ENCODE assay signal across 11 mouse cellular contexts in the genomic region with DNA sequence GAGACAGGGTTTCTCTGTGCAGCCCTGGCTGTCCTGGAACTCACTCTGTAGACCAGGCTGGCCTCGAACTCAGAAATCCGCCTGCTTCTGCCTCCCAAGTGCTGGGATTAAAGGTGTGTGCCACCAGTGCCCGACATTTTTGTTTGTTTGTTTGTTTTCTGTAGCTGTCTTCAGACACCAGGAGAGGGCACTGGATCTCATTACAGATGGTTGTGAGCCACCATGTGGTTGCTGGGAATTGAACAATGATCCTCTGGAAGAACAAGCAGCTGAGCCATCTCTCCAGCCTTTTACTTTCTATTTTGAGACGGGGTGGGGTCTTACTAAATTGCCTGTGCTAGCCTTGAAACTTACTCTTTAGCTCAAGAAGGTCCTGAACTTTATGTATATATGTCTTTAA. TPM values are rescaled to one million over a fixed set of nuclear protein-coding genes. Genes with fewer than 3 reads are reported as not detected.
A peak's percentile ranks its signal among the peaks of the same experiment; 100 is the strongest.
DNase-seq lines count a peak whose midpoint lies in the region; ATAC-seq and TF ChIP-seq lines count a peak whose summit lies in the region.
"Not testable (repeated sequence)": the region's sequence is repeated elsewhere in the genome, so short reads cannot be mapped to it uniquely, and the experiment has no call there.
"Had no signal": no experiment of that assay in that cellular context is flagged by ENCODE, and none has a peak within 500 bp of the region (broad histone marks: within the 10 kb centered on the region; RNA-seq: fewer than 3 reads in every experiment).

No protein-coding gene starts in this region.

- ATAC-seq in G1E (ENCODE audit: extremely low read depth, insufficient number of reproducible peaks, low FRiP score, poor library complexity, severe bottlenecking); forebrain, embryonic 11.5 days (replicated peaks; ENCODE audit: low FRiP score); heart, embryonic 12.5 days (ENCODE audit: insufficient number of reproducible peaks, low FRiP score); hindbrain, embryonic 13.5 days (ENCODE audit: low FRiP score); limb, embryonic 13.5 days (ENCODE audit: low FRiP score, low read depth); liver, embryonic 15.5 days (ENCODE audit: insufficient read depth): not testable (repeated sequence)

- H3K36me3 ChIP-seq in G1E (replicated peaks), result peaks cover 50% of the 10 kb centered on the region
- H3K36me3 ChIP-seq in forebrain, embryonic 11.5 days (ENCODE audit: control insufficient read depth, insufficient read depth, low read length), result not testable (repeated sequence)
- H3K36me3 ChIP-seq in heart, embryonic 12.5 days, result peaks cover 26% of the 10 kb centered on the region
- H3K36me3 ChIP-seq in hindbrain, embryonic 13.5 days, result peaks cover 22% of the 10 kb centered on the region
- H3K36me3 ChIP-seq in limb, embryonic 13.5 days, result peaks cover 37% of the 10 kb centered on the region
- H3K36me3 ChIP-seq in liver, embryonic 15.5 days (replicated peaks), result peaks cover 22% of the 10 kb centered on the region
- H3K36me3 ChIP-seq in myocyte (ENCODE audit: control insufficient read depth, insufficient read depth), result peaks cover 29% of the 10 kb centered on the region

- H3ac ChIP-seq in myocyte (ENCODE audit: control insufficient read depth, insufficient read length), result not testable (repeated sequence)

- TF ChIP-seq CTCF in G1E (IDR thresholded peaks at IDR 0.05; ENCODE audit: low read depth, low read length), result not testable (repeated sequence)

- H3K4me1 ChIP-seq in G1E (ENCODE audit: insufficient read depth, low read depth, low read length), result peaks cover 47% of the 10 kb centered on the region
- H3K4me1 ChIP-seq in forebrain, embryonic 11.5 days (replicated peaks; ENCODE audit: control insufficient read depth, insufficient read depth, low read length), result not testable (repeated sequence)
- H3K4me1 ChIP-seq in heart, embryonic 12.5 days (replicated peaks), result peaks cover 39% of the 10 kb centered on the region
- H3K4me1 ChIP-seq in hindbrain, embryonic 13.5 days (replicated peaks), result peaks cover 37% of the 10 kb centered on the region
- peaks cover 19% of the 10 kb centered on the region for H3K4me1 ChIP-seq in limb, embryonic 13.5 days
- H3K4me1 ChIP-seq in liver, embryonic 15.5 days (replicated peaks), result peaks cover 53% of the 10 kb centered on the region

- WGBS in forebrain, embryonic 11.5 days, result 95% methylated on average over 4 of the region's 4 CpGs
- 89% methylated on average over 4 of the region's 4 CpGs for WGBS in heart, embryonic 12.5 days
- WGBS in hindbrain, embryonic 13.5 days, result 92% methylated on average over 4 of the region's 4 CpGs
- 91% methylated on average over 4 of the region's 4 CpGs for WGBS in limb, embryonic 13.5 days
- 81% methylated on average over 4 of the region's 4 CpGs for WGBS in liver, embryonic 15.5 days (ENCODE audit: insufficient replicate concordance)

- not testable (repeated sequence) for H3K27me3 ChIP-seq in G1E (ENCODE audit: insufficient read depth, low read length); forebrain, embryonic 11.5 days (ENCODE audit: control insufficient read depth, insufficient read depth, low read length); heart, embryonic 12.5 days (replicated peaks); hindbrain, embryonic 13.5 days; limb, embryonic 13.5 days; liver, embryonic 15.5 days; myocyte (ENCODE audit: control insufficient read depth, insufficient read depth, insufficient read length)

- TF ChIP-seq POLR2A in myocyte (IDR thresholded peaks at IDR 0.05; ENCODE audit: insufficient read length, low read depth), result not testable (repeated sequence)

- peaks cover 70% of the 10 kb centered on the region for H3K79me2 ChIP-seq in myocyte (ENCODE audit: control insufficient read depth, insufficient read depth)

- not testable (repeated sequence) for H3K4me2 ChIP-seq in forebrain, embryonic 11.5 days (ENCODE audit: low read depth, low read length, severe bottlenecking); hindbrain, embryonic 13.5 days
- H3K4me2 ChIP-seq in heart, embryonic 12.5 days, result peak overlapping the region; percentile 87; the same call in 1 of the 2 replicates
- H3K4me2 ChIP-seq in limb, embryonic 13.5 days (replicated peaks), result peak overlapping the region; percentile 77; the same call in 1 of the 2 replicates
- H3K4me2 ChIP-seq in liver, embryonic 15.5 days, result peak overlapping the region; percentile 80; the same call in 1 of the 2 replicates
- H3K4me2 ChIP-seq in myocyte (ENCODE audit: low read depth), result peak overlapping the region; percentile 94

- peak overlapping the region; percentile 40; the same call in 1 of the 2 replicates for H3K4me3 ChIP-seq in G1E (ENCODE audit: low read depth, low read length)
- H3K4me3 ChIP-seq in forebrain, embryonic 11.5 days (ENCODE audit: low read depth, low read length); liver, embryonic 15.5 days (replicated peaks): not testable (repeated sequence)
- 0 out of 2 replicates have a peak overlapping the region, but pooled peaks have one; percentile 4 for H3K4me3 ChIP-seq in heart, embryonic 12.5 days
- H3K4me3 ChIP-seq in hindbrain, embryonic 13.5 days, result 0 out of 2 replicates have a peak overlapping the region, but pooled peaks have one; percentile 74
- H3K4me3 ChIP-seq in limb, embryonic 13.5 days, result 0 out of 2 replicates have a peak overlapping the region, but pooled peaks have one; percentile 92
- H3K4me3 ChIP-seq in myocyte, result peak overlapping the region; percentile 95

- H3K27ac ChIP-seq in forebrain, embryonic 11.5 days (ENCODE audit: low read depth, low read length); heart, embryonic 12.5 days (ENCODE audit: poor library complexity, severe bottlenecking); hindbrain, embryonic 13.5 days; limb, embryonic 13.5 days: not testable (repeated sequence)
- 0 out of 2 replicates have a peak overlapping the region, but pooled peaks have one; percentile 24 for H3K27ac ChIP-seq in liver, embryonic 15.5 days (replicated peaks)

- peak; percentile 29 for DNase-seq in 3T3-L1 (ENCODE audit: low read depth, low spot score)
- DNase-seq in G1E (ENCODE audit: low spot score), result not testable (repeated sequence)
- peak; percentile 2 for DNase-seq in forebrain, embryonic 11.5 days (ENCODE audit: low spot score)

- H3K9me3 ChIP-seq in G1E (replicated peaks); forebrain, embryonic 11.5 days (ENCODE audit: control insufficient read depth, low read length); heart, embryonic 12.5 days (replicated peaks); hindbrain, embryonic 13.5 days; limb, embryonic 13.5 days; liver, embryonic 15.5 days (replicated peaks): not testable (repeated sequence)

- H3K9ac ChIP-seq in forebrain, embryonic 11.5 days (ENCODE audit: low read length); heart, embryonic 12.5 days; hindbrain, embryonic 13.5 days; limb, embryonic 13.5 days; liver, embryonic 15.5 days: not testable (repeated sequence)

RNA-seq across cellular contexts. Expression of gene Cdk7, which starts 2.2 kb away (rescaled TPM):
- 65.8 and 66.2 TPM in 2 replicates for total RNA-seq in G1E (2014; fragmentation: Nextera tagmentation)
- total RNA-seq in G1E (2017), result 106 and 107 TPM in 2 replicates
- 11.3 and 28.8 TPM in 2 replicates for polyA plus RNA-seq in G1E (2012)
- polyA plus RNA-seq in forebrain, embryonic 11.5 days (2014; fragmentation: Nextera tagmentation; extraction: Ambion mirVana), result 72.3 and 75.0 TPM in 2 replicates
- polyA plus RNA-seq in heart, embryonic 12.5 days (2016; fragmentation: Nextera tagmentation; extraction: Ambion mirVana), result 76.6 and 77.0 TPM in 2 replicates
- polyA plus RNA-seq in hindbrain, embryonic 13.5 days (2015; fragmentation: Nextera tagmentation; extraction: Ambion mirVana), result 50.7 and 53.1 TPM in 2 replicates
- polyA plus RNA-seq in limb, embryonic 13.5 days (2015; fragmentation: Nextera tagmentation; extraction: Ambion mirVana), result 109 and 112 TPM in 2 replicates
- 31.9 and 32.1 TPM in 2 replicates for polyA plus RNA-seq in liver, embryonic 15.5 days (2015; fragmentation: Nextera tagmentation; extraction: Ambion mirVana)
- polyA plus RNA-seq in myocyte (2012; fragmentation: generic; extraction: Trizol), result 23.6 TPM

RNA-seq across cellular contexts. Expression of gene Mrps36, which starts 15.9 kb away (rescaled TPM):
- 95.1 and 106 TPM in 2 replicates for total RNA-seq in G1E (2014; fragmentation: Nextera tagmentation)
- total RNA-seq in G1E (2017), result 210 and 276 TPM in 2 replicates
- 238 and 317 TPM in 2 replicates for polyA plus RNA-seq in G1E (2012)
- 125 and 140 TPM in 2 replicates for polyA plus RNA-seq in forebrain, embryonic 11.5 days (2014; fragmentation: Nextera tagmentation; extraction: Ambion mirVana)
- 256 TPM in 2 replicates for polyA plus RNA-seq in heart, embryonic 12.5 days (2016; fragmentation: Nextera tagmentation; extraction: Ambion mirVana)
- 139 and 151 TPM in 2 replicates for polyA plus RNA-seq in hindbrain, embryonic 13.5 days (2015; fragmentation: Nextera tagmentation; extraction: Ambion mirVana)
- polyA plus RNA-seq in limb, embryonic 13.5 days (2015; fragmentation: Nextera tagmentation; extraction: Ambion mirVana), result 100.0 and 102 TPM in 2 replicates
- polyA plus RNA-seq in liver, embryonic 15.5 days (2015; fragmentation: Nextera tagmentation; extraction: Ambion mirVana), result 83.5 and 107 TPM in 2 replicates
- 126 TPM for polyA plus RNA-seq in myocyte (2012; fragmentation: generic; extraction: Trizol)

RNA-seq across cellular contexts. Expression of gene Cenph, which starts 47.2 kb away (rescaled TPM):
- total RNA-seq in G1E (2014; fragmentation: Nextera tagmentation), result 72.2 and 79.8 TPM in 2 replicates
- total RNA-seq in G1E (2017), result 82.8 and 98.3 TPM in 2 replicates
- polyA plus RNA-seq in G1E (2012), result 45.1 and 53.4 TPM in 2 replicates
- 61.5 and 65.1 TPM in 2 replicates for polyA plus RNA-seq in forebrain, embryonic 11.5 days (2014; fragmentation: Nextera tagmentation; extraction: Ambion mirVana)
- 21.8 and 24.0 TPM in 2 replicates for polyA plus RNA-seq in heart, embryonic 12.5 days (2016; fragmentation: Nextera tagmentation; extraction: Ambion mirVana)
- polyA plus RNA-seq in hindbrain, embryonic 13.5 days (2015; fragmentation: Nextera tagmentation; extraction: Ambion mirVana), result 10.2 and 11.5 TPM in 2 replicates
- 40.2 and 40.7 TPM in 2 replicates for polyA plus RNA-seq in limb, embryonic 13.5 days (2015; fragmentation: Nextera tagmentation; extraction: Ambion mirVana)
- polyA plus RNA-seq in liver, embryonic 15.5 days (2015; fragmentation: Nextera tagmentation; extraction: Ambion mirVana), result 26.5 and 31.0 TPM in 2 replicates
- 3.0 TPM for polyA plus RNA-seq in myocyte (2012; fragmentation: generic; extraction: Trizol)
- total RNA-seq: gastrocnemius, adult 2 months; gastrocnemius, postnatal 25 days had no signal

RNA-seq across cellular contexts. Expression of gene Ccnb1, which starts 57.8 kb away (rescaled TPM):
- 275 and 281 TPM in 2 replicates for total RNA-seq in G1E (2014; fragmentation: Nextera tagmentation)
- 312 and 341 TPM in 2 replicates for total RNA-seq in G1E (2017)
- polyA plus RNA-seq in G1E (2012), result 6.0 and 7.1 TPM in 2 replicates
- 455 and 459 TPM in 2 replicates for polyA plus RNA-seq in forebrain, embryonic 11.5 days (2014; fragmentation: Nextera tagmentation; extraction: Ambion mirVana)
- 214 and 218 TPM in 2 replicates for polyA plus RNA-seq in heart, embryonic 12.5 days (2016; fragmentation: Nextera tagmentation; extraction: Ambion mirVana)
- polyA plus RNA-seq in hindbrain, embryonic 13.5 days (2015; fragmentation: Nextera tagmentation; extraction: Ambion mirVana), result 57.6 and 65.0 TPM in 2 replicates
- polyA plus RNA-seq in limb, embryonic 13.5 days (2015; fragmentation: Nextera tagmentation; extraction: Ambion mirVana), result 241 and 246 TPM in 2 replicates
- polyA plus RNA-seq in liver, embryonic 15.5 days (2015; fragmentation: Nextera tagmentation; extraction: Ambion mirVana), result 221 and 222 TPM in 2 replicates
- 45.4 TPM for polyA plus RNA-seq in myocyte (2012; fragmentation: generic; extraction: Trizol)
- total RNA-seq: gastrocnemius, adult 2 months had no signal

RNA-seq across cellular contexts. Expression of gene Ccdc125, which starts 59.0 kb away (rescaled TPM):
- total RNA-seq in G1E (2014; fragmentation: Nextera tagmentation), result not detected in 2 replicates
- 0.06 TPM in 1 of 2 replicates, not detected in the other for total RNA-seq in G1E (2017)
- not detected in 2 replicates for polyA plus RNA-seq in G1E (2012)
- 2.6 and 2.9 TPM in 2 replicates for polyA plus RNA-seq in forebrain, embryonic 11.5 days (2014; fragmentation: Nextera tagmentation; extraction: Ambion mirVana)
- polyA plus RNA-seq in heart, embryonic 12.5 days (2016; fragmentation: Nextera tagmentation; extraction: Ambion mirVana), result 4.6 and 4.8 TPM in 2 replicates
- 1.9 TPM in 2 replicates for polyA plus RNA-seq in hindbrain, embryonic 13.5 days (2015; fragmentation: Nextera tagmentation; extraction: Ambion mirVana)
- 4.8 and 5.2 TPM in 2 replicates for polyA plus RNA-seq in limb, embryonic 13.5 days (2015; fragmentation: Nextera tagmentation; extraction: Ambion mirVana)
- 5.1 and 6.2 TPM in 2 replicates for polyA plus RNA-seq in liver, embryonic 15.5 days (2015; fragmentation: Nextera tagmentation; extraction: Ambion mirVana)
- polyA plus RNA-seq in myocyte (2012; fragmentation: generic; extraction: Trizol), result 0.17 TPM
- total RNA-seq: MEL had no signal
